Mouse (Mus musculus): ENCODE data around the gene Arhgef28. TPM values are rescaled to one million over a fixed set of nuclear protein-coding genes. Genes with fewer than 3 reads are reported as not detected.
"Not testable (repeated sequence)": the region's sequence is repeated elsewhere in the genome, so short reads cannot be mapped to it uniquely, and the experiment has no call there.

Arhgef28 gene
- polyA plus RNA-seq, 1 experiment from 2014 or later = 32.7 TPM

GRCm38 (mm10) chr13:98079640-98080039 is 126.6 kb downstream of the Arhgef28 start:
- H3K27me3 ChIP-seq (ENCODE audit: control insufficient read depth, insufficient read depth, low read length) = no peaks in the 10 kb centered on the region
- 74% methylated on average over 4 of the region's 4 CpGs for WGBS

GRCm38 (mm10) chr13:98078251-98078650 is 128.0 kb downstream of the Arhgef28 start:
- ATAC-seq (ENCODE audit: low read depth) = no peak
- Histone ChIP-seq H3K4me3 (ENCODE audit: low read depth, low read length) (no peak overlapping the region), H3K27ac (ENCODE audit: low read depth, low read length) (no peak overlapping the region), H3K9ac (replicated peaks; ENCODE audit: low read depth, low read length) (no peak overlapping the region), H3K27me3 (ENCODE audit: control insufficient read depth, insufficient read depth, low read length) (no peaks in the 10 kb centered on the region), H3K36me3 (ENCODE audit: control insufficient read depth, insufficient read depth, low read length) (no peaks in the 10 kb centered on the region), H3K9me3 (ENCODE audit: control insufficient read depth, low read length) (no peaks in the 10 kb centered on the region), H3K4me1 (ENCODE audit: control insufficient read depth, insufficient read depth, low read length) (no peaks in the 10 kb centered on the region), H3K4me2 (ENCODE audit: low read depth, low read length) (no peak overlapping the region)
- 82% methylated on average over 5 of the region's 5 CpGs for WGBS

More at GRCm38 (mm10) chr13:98079640-98080039, 126.6 kb downstream of the Arhgef28 start:
- no peak overlapping the region for H3K4me2 ChIP-seq (ENCODE audit: low read depth, low read length)
- H3K4me3 ChIP-seq (ENCODE audit: low read depth, low read length) = no peak overlapping the region
- no peak overlapping the region for H3K9ac ChIP-seq (replicated peaks; ENCODE audit: low read depth, low read length)
- no peaks in the 10 kb centered on the region for H3K36me3 ChIP-seq (ENCODE audit: control insufficient read depth, insufficient read depth, low read length)
- no peak overlapping the region for H3K27ac ChIP-seq (ENCODE audit: low read depth, low read length)
- H3K9me3 ChIP-seq (ENCODE audit: control insufficient read depth, low read length) = no peaks in the 10 kb centered on the region
- ATAC-seq (ENCODE audit: low read depth) = no peak
- no peaks in the 10 kb centered on the region for H3K4me1 ChIP-seq (ENCODE audit: control insufficient read depth, insufficient read depth, low read length)

GRCm38 (mm10) chr13:98077216-98077615 is 129.0 kb downstream of the Arhgef28 start:
- Histone ChIP-seq H3K27me3 (ENCODE audit: control insufficient read depth, insufficient read depth, low read length) (no peaks in the 10 kb centered on the region), H3K9ac (replicated peaks; ENCODE audit: low read depth, low read length) (no peak overlapping the region), H3K36me3 (ENCODE audit: control insufficient read depth, insufficient read depth, low read length) (no peaks in the 10 kb centered on the region), H3K4me2 (ENCODE audit: low read depth, low read length) (no peak overlapping the region), H3K9me3 (ENCODE audit: control insufficient read depth, low read length) (no peaks in the 10 kb centered on the region), H3K4me1 (ENCODE audit: control insufficient read depth, insufficient read depth, low read length) (no peaks in the 10 kb centered on the region), H3K4me3 (ENCODE audit: low read depth, low read length) (no peak overlapping the region), H3K27ac (ENCODE audit: low read depth, low read length) (no peak overlapping the region)
- ATAC-seq (ENCODE audit: low read depth) = no peak
- WGBS = 92% methylated on average over 12 of the region's 12 CpGs

GRCm38 (mm10) chr13:98074871-98075270 is 131.4 kb downstream of the Arhgef28 start:
- no peak overlapping the region for H3K4me2 ChIP-seq (ENCODE audit: low read depth, low read length)
- ATAC-seq (ENCODE audit: low read depth) = no peak
- 73% methylated on average over 11 of the region's 11 CpGs for WGBS
- H3K27ac ChIP-seq (ENCODE audit: low read depth, low read length) = no peak overlapping the region
- H3K27me3 ChIP-seq (ENCODE audit: control insufficient read depth, insufficient read depth, low read length) = no peaks in the 10 kb centered on the region
- H3K36me3 ChIP-seq (ENCODE audit: control insufficient read depth, insufficient read depth, low read length) = no peaks in the 10 kb centered on the region
- no peaks in the 10 kb centered on the region for H3K9me3 ChIP-seq (ENCODE audit: control insufficient read depth, low read length)
- no peak overlapping the region for H3K9ac ChIP-seq (replicated peaks; ENCODE audit: low read depth, low read length)
- no peaks in the 10 kb centered on the region for H3K4me1 ChIP-seq (ENCODE audit: control insufficient read depth, insufficient read depth, low read length)
- H3K4me3 ChIP-seq (ENCODE audit: low read depth, low read length) = no peak overlapping the region

- Histone ChIP-seq H3K4me1 (ENCODE audit: control insufficient read depth, insufficient read depth, low read length) (no peaks in the 10 kb centered on the region), H3K9ac (replicated peaks; ENCODE audit: low read depth, low read length) (no peak overlapping the region), H3K36me3 (ENCODE audit: control insufficient read depth, insufficient read depth, low read length) (no peaks in the 10 kb centered on the region), H3K27me3 (ENCODE audit: control insufficient read depth, insufficient read depth, low read length) (no peaks in the 10 kb centered on the region), H3K27ac (ENCODE audit: low read depth, low read length) (no peak overlapping the region), H3K4me3 (ENCODE audit: low read depth, low read length) (no peak overlapping the region), H3K9me3 (ENCODE audit: control insufficient read depth, low read length) (no peaks in the 10 kb centered on the region), H3K4me2 (ENCODE audit: low read depth, low read length) (no peak overlapping the region)
- ATAC-seq (ENCODE audit: low read depth) = no peak
- 73% methylated on average over 4 of the region's 4 CpGs for WGBS
Observed at GRCm38 (mm10) chr13:98073190-98073589, 133.0 kb downstream of the Arhgef28 start.

GRCm38 (mm10) chr13:98070458-98070857 is 135.8 kb downstream of the Arhgef28 start:
- Histone ChIP-seq H3K4me2 (ENCODE audit: low read depth, low read length) (no peak overlapping the region), H3K27me3 (ENCODE audit: control insufficient read depth, insufficient read depth, low read length) (no peaks in the 10 kb centered on the region), H3K9me3 (ENCODE audit: control insufficient read depth, low read length) (no peaks in the 10 kb centered on the region), H3K27ac (ENCODE audit: low read depth, low read length) (no peak overlapping the region), H3K36me3 (ENCODE audit: control insufficient read depth, insufficient read depth, low read length) (no peaks in the 10 kb centered on the region), H3K9ac (replicated peaks; ENCODE audit: low read depth, low read length) (no peak overlapping the region), H3K4me1 (ENCODE audit: control insufficient read depth, insufficient read depth, low read length) (no peaks in the 10 kb centered on the region), H3K4me3 (ENCODE audit: low read depth, low read length) (no peak overlapping the region)
- 94% methylated on average over 6 of the region's 6 CpGs for WGBS
- no peak for ATAC-seq (ENCODE audit: low read depth)

GRCm38 (mm10) chr13:98069646-98070045 is 136.6 kb downstream of the Arhgef28 start:
- Histone ChIP-seq H3K27ac (ENCODE audit: low read depth, low read length) (no peak overlapping the region), H3K4me2 (ENCODE audit: low read depth, low read length) (no peak overlapping the region), H3K4me1 (ENCODE audit: control insufficient read depth, insufficient read depth, low read length) (no peaks in the 10 kb centered on the region), H3K9ac (replicated peaks; ENCODE audit: low read depth, low read length) (no peak overlapping the region), H3K36me3 (ENCODE audit: control insufficient read depth, insufficient read depth, low read length) (no peaks in the 10 kb centered on the region), H3K4me3 (ENCODE audit: low read depth, low read length) (no peak overlapping the region), H3K9me3 (ENCODE audit: control insufficient read depth, low read length) (no peaks in the 10 kb centered on the region), H3K27me3 (ENCODE audit: control insufficient read depth, insufficient read depth, low read length) (no peaks in the 10 kb centered on the region)
- ATAC-seq (ENCODE audit: low read depth) = no peak
- WGBS = 94% methylated on average over 6 of the region's 6 CpGs

GRCm38 (mm10) chr13:98062843-98063242 is 143.4 kb downstream of the Arhgef28 start:
- no peaks in the 10 kb centered on the region for H3K36me3 ChIP-seq (ENCODE audit: control insufficient read depth, insufficient read depth, low read length)
- no peak overlapping the region for H3K4me3 ChIP-seq (ENCODE audit: low read depth, low read length)
- no peak for ATAC-seq (ENCODE audit: low read depth)
- H3K4me2 ChIP-seq (ENCODE audit: low read depth, low read length) = no peak overlapping the region
- 58% methylated on average over 4 of the region's 4 CpGs for WGBS
- no peak overlapping the region for H3K27ac ChIP-seq (ENCODE audit: low read depth, low read length)
- H3K9me3 ChIP-seq (ENCODE audit: control insufficient read depth, low read length) = no peaks in the 10 kb centered on the region
- H3K27me3 ChIP-seq (ENCODE audit: control insufficient read depth, insufficient read depth, low read length) = no peaks in the 10 kb centered on the region
- H3K9ac ChIP-seq (replicated peaks; ENCODE audit: low read depth, low read length) = no peak overlapping the region
- H3K4me1 ChIP-seq (ENCODE audit: control insufficient read depth, insufficient read depth, low read length) = no peaks in the 10 kb centered on the region

GRCm38 (mm10) chr13:98060121-98060520 is 146.1 kb downstream of the Arhgef28 start:
- not testable (repeated sequence) for H3K27me3 ChIP-seq (ENCODE audit: control insufficient read depth, insufficient read depth, low read length); H3K4me1 ChIP-seq (ENCODE audit: control insufficient read depth, insufficient read depth, low read length); H3K4me3 ChIP-seq (ENCODE audit: low read depth, low read length); ATAC-seq (ENCODE audit: low read depth); H3K9ac ChIP-seq (replicated peaks; ENCODE audit: low read depth, low read length); H3K9me3 ChIP-seq (ENCODE audit: control insufficient read depth, low read length); H3K27ac ChIP-seq (ENCODE audit: low read depth, low read length); H3K4me2 ChIP-seq (ENCODE audit: low read depth, low read length); H3K36me3 ChIP-seq (ENCODE audit: control insufficient read depth, insufficient read depth, low read length)
- WGBS = 83% methylated on average over 1 of the region's 1 CpGs

- Histone ChIP-seq H3K4me2 (ENCODE audit: low read depth, low read length) (no peak overlapping the region), H3K9ac (replicated peaks; ENCODE audit: low read depth, low read length) (no peak overlapping the region), H3K36me3 (ENCODE audit: control insufficient read depth, insufficient read depth, low read length) (no peaks in the 10 kb centered on the region), H3K4me3 (ENCODE audit: low read depth, low read length) (no peak overlapping the region), H3K27me3 (ENCODE audit: control insufficient read depth, insufficient read depth, low read length) (no peaks in the 10 kb centered on the region), H3K27ac (ENCODE audit: low read depth, low read length) (no peak overlapping the region), H3K4me1 (ENCODE audit: control insufficient read depth, insufficient read depth, low read length) (no peaks in the 10 kb centered on the region; the same call in 1 of the 2 replicates), H3K9me3 (ENCODE audit: control insufficient read depth, low read length) (no peaks in the 10 kb centered on the region)
- WGBS = 43% methylated on average over 8 of the region's 8 CpGs
- ATAC-seq (ENCODE audit: low read depth) = no peak
Observed at GRCm38 (mm10) chr13:98055194-98055593, 151.0 kb downstream of the Arhgef28 start.

All from neural tube, embryonic 14.5 days (tissue).